Mouse (Mus musculus): Measurements from ENCODE around the gene Runx2.
A peak's percentile ranks its signal among the peaks of the same experiment; 100 is the strongest.

Runx2 gene

GRCm38 (mm10) chr17:44588020-44588419 is 226.6 kb downstream of the Runx2 start:
- no peak for DNase-seq (ENCODE audit: low spot score)

DNA sequence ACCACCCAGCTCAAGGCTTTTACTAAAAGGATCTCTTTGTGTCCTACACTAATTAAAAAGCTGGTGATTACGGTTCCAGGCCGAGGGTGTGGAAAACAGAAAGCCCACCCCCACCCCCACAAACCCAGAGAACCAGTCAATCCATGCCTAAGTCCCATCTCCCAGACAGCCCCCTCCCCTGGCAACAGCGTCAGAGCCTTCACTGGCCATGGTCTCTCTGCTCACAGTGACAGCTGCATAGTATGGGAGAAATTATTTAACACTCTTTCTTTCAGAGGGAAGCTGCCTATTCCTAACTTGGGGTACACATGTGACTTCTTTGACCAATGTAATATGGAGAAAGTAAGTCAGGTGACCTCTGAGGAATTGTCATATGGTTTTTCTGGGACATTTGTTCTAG is 228.4 kb downstream of the Runx2 start:
- no peak for DNase-seq (ENCODE audit: low spot score)

GRCm38 (mm10) chr17:44584781-44585180 is 229.8 kb downstream of the Runx2 start:
- no peak for DNase-seq (ENCODE audit: low spot score)

DNA sequence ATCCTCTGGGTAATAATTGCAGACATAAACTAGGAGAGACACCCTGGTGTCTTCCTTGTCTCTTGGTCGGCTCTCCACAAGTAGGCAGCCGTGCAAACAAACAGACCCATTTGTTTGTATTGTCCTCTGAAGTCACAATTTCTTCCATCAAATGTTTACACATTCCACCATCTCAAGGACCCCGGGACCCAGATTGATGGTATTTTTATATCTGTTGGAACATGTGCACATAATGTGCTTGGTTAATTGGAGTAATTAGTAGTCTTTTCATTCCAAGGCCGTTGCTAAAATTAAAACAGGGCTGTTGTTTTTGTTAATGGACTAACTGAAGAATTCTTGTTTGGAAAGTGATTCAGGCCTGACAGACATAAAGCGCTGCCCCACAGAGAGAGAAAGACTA is 236.8 kb downstream of the Runx2 start:
- DNase-seq (ENCODE audit: low spot score): no peak

- DNase-seq (ENCODE audit: low spot score): no peak
Measured at GRCm38 (mm10) chr17:44570899-44571298, 243.7 kb downstream of the Runx2 start.

GRCm38 (mm10) chr17:44569020-44569621 is 245.5 kb downstream of the Runx2 start:
- DNase-seq (ENCODE audit: low spot score): peak; percentile 2

- DNase-seq (ENCODE audit: low spot score): no peak
Measured at GRCm38 (mm10) chr17:44566992-44567391, 247.6 kb downstream of the Runx2 start.

DNA sequence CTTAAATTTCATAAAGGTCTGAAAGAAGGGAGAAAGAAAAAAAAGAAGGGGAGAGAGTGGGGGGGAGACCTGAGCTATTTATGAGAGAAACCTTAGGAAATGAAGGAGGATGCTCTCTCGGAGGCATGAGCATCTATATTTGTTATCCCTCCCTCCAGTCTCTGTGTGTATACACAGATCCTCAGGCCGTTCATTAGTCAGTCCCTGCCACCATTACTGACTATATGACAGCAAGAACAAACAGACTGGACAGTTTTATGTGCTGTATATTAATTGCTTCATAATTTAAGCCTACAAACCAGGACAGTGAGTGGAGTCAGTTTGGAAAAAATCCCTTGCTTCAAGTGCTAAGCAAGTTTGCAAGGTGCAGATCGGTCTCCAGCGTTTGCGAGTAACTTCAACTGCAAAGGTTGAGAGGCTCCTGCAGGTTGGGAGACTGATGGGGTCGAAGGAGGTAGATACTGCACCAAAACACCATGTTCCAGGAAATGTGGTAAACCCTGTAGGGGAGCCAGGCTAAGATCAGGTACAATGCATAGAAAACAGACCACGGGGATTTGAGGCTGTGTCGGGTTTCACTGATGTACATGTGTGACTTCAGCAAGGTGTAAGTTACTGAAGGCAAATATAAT is 248.6 kb downstream of the Runx2 start:
- DNase-seq (ENCODE audit: low spot score): no peak

DNA sequence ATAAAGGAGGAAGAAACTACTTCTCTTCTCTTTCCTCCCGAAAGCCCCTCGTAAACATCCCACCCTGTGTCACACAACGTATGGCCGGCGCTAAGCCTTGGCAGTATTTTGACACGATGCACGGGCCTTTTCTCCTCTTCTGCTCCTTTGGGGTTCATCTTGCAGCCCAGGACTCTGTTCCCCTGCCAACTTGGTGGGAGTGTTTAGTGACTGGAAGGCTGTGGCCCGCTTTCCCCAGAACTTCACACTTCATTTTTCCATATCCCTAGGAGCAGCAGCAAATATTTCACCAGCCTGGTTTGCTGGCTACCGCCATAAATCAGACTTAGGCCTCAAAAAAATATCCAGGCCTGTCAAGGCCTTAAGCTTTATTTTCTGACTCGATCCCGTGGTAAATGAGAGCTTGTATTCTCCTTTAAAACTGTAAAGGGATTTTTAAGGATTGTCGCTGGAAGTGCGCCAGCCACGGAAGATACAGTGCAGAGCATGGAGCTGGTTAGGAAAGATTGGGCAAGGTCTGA is 249.2 kb downstream of the Runx2 start:
- DNase-seq (ENCODE audit: low spot score): no peak

GRCm38 (mm10) chr17:44564611-44565198 is 249.9 kb downstream of the Runx2 start:
- no peak for DNase-seq (ENCODE audit: low spot score)

GRCm38 (mm10) chr17:44560016-44560415 is 254.6 kb downstream of the Runx2 start:
- no peak for DNase-seq (ENCODE audit: low spot score)

- no peak for DNase-seq (ENCODE audit: low spot score)
Measured at GRCm38 (mm10) chr17:44557199-44558111, 257.1 kb downstream of the Runx2 start.

- no peak for DNase-seq (ENCODE audit: low spot score)
Measured at GRCm38 (mm10) chr17:44554941-44555340, 259.7 kb downstream of the Runx2 start.

- DNase-seq (ENCODE audit: low spot score): no peak
Measured at GRCm38 (mm10) chr17:44549551-44549950, 265.0 kb downstream of the Runx2 start.

- DNase-seq (ENCODE audit: low spot score): no peak
Measured at GRCm38 (mm10) chr17:44547922-44548321, 266.7 kb downstream of the Runx2 start.

- no peak for DNase-seq (ENCODE audit: low spot score)
Measured at GRCm38 (mm10) chr17:44546801-44547200, 267.8 kb downstream of the Runx2 start.

DNA sequence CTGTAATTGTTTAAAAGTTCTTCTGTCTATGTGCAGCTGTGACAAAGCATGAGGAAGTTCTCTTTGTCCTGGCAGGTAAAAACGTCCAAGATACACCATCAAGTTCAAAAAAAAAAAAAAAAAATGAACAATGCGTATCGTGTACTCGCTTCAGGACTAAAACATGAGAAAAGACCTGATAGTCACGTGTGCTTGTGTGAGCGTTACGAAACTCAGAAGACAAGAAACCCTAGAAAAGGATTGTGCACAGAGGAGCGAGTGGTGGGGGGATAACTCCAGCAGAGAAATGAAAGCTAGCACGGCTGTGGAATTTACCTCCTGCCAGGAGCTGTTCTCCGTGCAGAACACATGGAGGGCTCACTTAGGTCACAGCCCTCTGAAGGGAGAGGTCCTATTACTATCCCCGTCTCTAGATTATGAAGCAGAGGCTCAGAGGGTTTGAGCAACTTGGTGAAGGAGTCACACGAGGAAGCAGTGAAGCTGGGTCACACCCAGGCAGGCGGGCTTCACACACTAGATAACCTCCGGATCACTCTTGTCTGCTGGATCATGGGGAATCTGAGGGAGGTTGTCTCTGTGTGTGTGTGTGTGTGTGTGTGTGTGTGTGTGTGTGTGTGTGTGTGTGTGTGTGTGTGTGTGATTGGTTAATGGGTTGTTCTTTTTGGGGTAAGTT is 269.3 kb downstream of the Runx2 start:
- DNase-seq (ENCODE audit: low spot score): no peak

DNA sequence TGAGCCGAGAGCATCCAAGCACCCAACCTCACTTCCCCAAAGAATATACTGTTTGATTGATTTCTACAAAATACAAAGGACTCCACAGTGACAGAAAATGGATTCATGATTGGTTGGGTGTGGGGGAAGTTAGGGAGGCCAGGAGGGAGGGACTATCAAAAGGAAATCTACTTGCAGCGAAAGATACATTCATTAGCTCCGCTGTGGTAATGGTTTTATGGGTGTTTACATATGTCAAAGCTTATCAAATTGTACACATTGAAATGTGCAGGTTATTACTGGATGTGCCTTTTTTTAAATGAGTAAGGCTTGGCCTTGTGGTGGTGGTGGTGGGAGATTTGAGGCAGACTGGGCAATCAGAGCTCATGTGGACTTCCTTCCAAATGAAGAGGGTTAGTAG is 271.9 kb downstream of the Runx2 start:
- no peak for DNase-seq (ENCODE audit: low spot score)

- no peak for DNase-seq (ENCODE audit: low spot score)
Measured at GRCm38 (mm10) chr17:44540699-44541098, 273.9 kb downstream of the Runx2 start.

GRCm38 (mm10) chr17:44538921-44539320 is 275.7 kb downstream of the Runx2 start:
- no peak for DNase-seq (ENCODE audit: low spot score)

- no peak for DNase-seq (ENCODE audit: low spot score)
Measured at GRCm38 (mm10) chr17:44530000-44530399, 284.6 kb downstream of the Runx2 start.

- no peak for DNase-seq (ENCODE audit: low spot score)
Measured at GRCm38 (mm10) chr17:44528617-44529016, 286.0 kb downstream of the Runx2 start.

Data from spleen, adult 12 weeks (tissue).